Mouse (Mus musculus): ENCODE data around the gene Galnt15.

DNA sequence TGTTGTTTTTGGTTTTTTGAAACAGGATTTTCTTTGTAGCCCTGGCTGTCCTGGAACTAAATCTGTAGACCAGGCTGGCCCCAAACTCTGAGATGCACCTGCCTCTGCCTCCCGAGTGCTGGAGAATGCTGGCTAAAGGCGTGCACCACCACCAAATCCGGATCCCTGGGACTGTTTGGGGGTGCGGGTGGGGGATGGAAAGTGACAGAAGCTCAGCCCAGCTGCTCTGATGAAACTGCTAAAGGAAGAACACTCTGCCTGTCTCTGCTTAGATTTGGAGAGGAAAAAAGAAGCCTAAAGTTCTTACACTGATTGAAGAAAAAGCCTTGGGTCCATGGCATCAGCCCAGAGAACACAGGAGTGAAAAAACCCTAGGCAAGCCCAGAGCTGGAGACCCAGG lies 74.8 kb downstream of the Galnt15 start:
- TF ChIP-seq POLR2A (IDR thresholded peaks at IDR 0.05; ENCODE audit: insufficient read depth, low read depth, low read length) (no peak), CTCF (IDR thresholded peaks at IDR 0.05; ENCODE audit: insufficient read depth, low read depth, low read length) (no peak)

Measured in olfactory bulb, adult 2 months (tissue).